ENCODE assay signal across 24 mouse cellular contexts in the genomic region with DNA sequence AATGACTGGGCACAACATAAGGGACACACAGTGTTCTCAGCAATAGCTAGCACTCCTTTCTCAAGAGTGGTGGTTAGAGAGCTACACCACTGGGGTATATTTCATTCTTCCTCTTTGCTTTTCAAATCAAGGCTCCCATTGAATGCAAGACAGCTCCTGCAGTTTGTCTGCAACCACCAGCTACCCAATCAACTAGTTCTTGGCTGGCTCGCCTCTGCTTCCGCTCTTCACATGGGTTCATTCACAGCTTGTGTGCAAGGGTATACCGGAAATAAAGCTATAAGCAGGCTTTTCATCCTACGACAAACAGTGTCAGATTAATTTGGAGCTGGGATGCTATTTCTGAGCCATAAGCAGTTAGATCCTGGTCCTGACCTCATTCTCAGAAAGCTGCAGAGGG.
DNase-seq lines count a peak whose midpoint lies in the region; ATAC-seq and TF ChIP-seq lines count a peak whose summit lies in the region.
"Had no signal": no experiment of that assay in that cellular context is flagged by ENCODE, and none has a peak within 500 bp of the region (broad histone marks: within the 10 kb centered on the region; RNA-seq: fewer than 3 reads in every experiment).

No protein-coding gene starts in this region.

- no peaks in the 10 kb centered on the region for H3K4me1 ChIP-seq in forebrain, embryonic 16.5 days (replicated peaks; ENCODE audit: control insufficient read depth, insufficient read depth, low read length)
- peaks cover 3% of the 10 kb centered on the region; the same call in 1 of the 2 replicates for H3K4me1 ChIP-seq in forebrain, embryonic 13.5 days
- no peaks in the 10 kb centered on the region for H3K4me1 ChIP-seq in midbrain, postnatal 0 days (ENCODE audit: insufficient read depth, low read length)
- H3K4me1 ChIP-seq in midbrain, embryonic 13.5 days (replicated peaks): no peaks in the 10 kb centered on the region
- H3K4me1 ChIP-seq: embryonic facial prominence, embryonic 13.5 days; liver, embryonic 12.5 days; midbrain, embryonic 10.5 days had no signal

- no peak overlapping the region for H3K4me2 ChIP-seq in forebrain, embryonic 16.5 days (ENCODE audit: low read length)
- H3K4me2 ChIP-seq in forebrain, embryonic 13.5 days: no peak overlapping the region
- H3K4me2 ChIP-seq in midbrain, postnatal 0 days (ENCODE audit: low read depth, low read length, poor library complexity, severe bottlenecking): no peak overlapping the region
- no peak overlapping the region for H3K4me2 ChIP-seq in midbrain, embryonic 13.5 days (replicated peaks)
- H3K4me2 ChIP-seq: embryonic facial prominence, embryonic 13.5 days; heart, embryonic 11.5 days; hindbrain, embryonic 14.5 days; liver, embryonic 12.5 days had no signal

- TF ChIP-seq CTCF in left cerebral cortex, adult 2 months (IDR thresholded peaks at IDR 0.05): no peak
- no peak for TF ChIP-seq CTCF in midbrain, postnatal 0 days (IDR thresholded peaks at IDR 0.05)
- TF ChIP-seq CTCF in brain, embryonic 14.5 days (IDR thresholded peaks at IDR 0.05; ENCODE audit: borderline replicate concordance, extremely low read depth, insufficient read depth, insufficient read length): no peak

- peak; percentile 27 to 65 for DNase-seq in left cerebral cortex, postnatal 25 days (ENCODE audit: low spot score in 2 of 2)
- DNase-seq in left cerebral cortex, adult 2 months (ENCODE audit: extremely low spot score in 1 of 2, low spot score in 2 of 2): no peak
- peak; percentile 33 for DNase-seq in midbrain, postnatal 0 days (ENCODE audit: low spot score)
- peak; percentile 55 for DNase-seq in brain, embryonic 14.5 days (ENCODE audit: low read depth)
- DNase-seq: adrenal gland, postnatal 14 days; cerebellum, adult 18-20 months; gastrocnemius, postnatal 25 days; heart, adult 11 months; heart, postnatal 4 days; kidney, adult 11 months; kidney, postnatal 14 days; layer of hippocampus, adult 9-11 months; liver, postnatal 0 days; lung, postnatal 10 days; thymus, postnatal 4 days had no signal

- WGBS in forebrain, embryonic 16.5 days: 37% methylated on average over 4 of the region's 4 CpGs
- 65% methylated on average over 4 of the region's 4 CpGs for WGBS in forebrain, embryonic 13.5 days
- WGBS in midbrain, postnatal 0 days: 40% methylated on average over 4 of the region's 4 CpGs
- WGBS in midbrain, embryonic 13.5 days: 65% methylated on average over 4 of the region's 4 CpGs

- intact Hi-C loops in left cerebral cortex, postnatal 25 days (cut with DNase I): no loop called here
- intact Hi-C loops in left cerebral cortex, adult 2 months (cut with DNase I): no loop called here

- H3K9ac ChIP-seq in forebrain, embryonic 16.5 days (replicated peaks; ENCODE audit: low read depth, low read length): no peak overlapping the region
- H3K9ac ChIP-seq in forebrain, embryonic 13.5 days: no peak overlapping the region
- H3K9ac ChIP-seq in midbrain, postnatal 0 days (replicated peaks; ENCODE audit: low read length, poor library complexity, severe bottlenecking): no peak overlapping the region
- H3K9ac ChIP-seq in midbrain, embryonic 13.5 days (replicated peaks): no peak overlapping the region
- H3K9ac ChIP-seq: embryonic facial prominence, embryonic 13.5 days; hindbrain, embryonic 14.5 days; liver, embryonic 12.5 days; liver, postnatal 0 days had no signal

- H3K27me3 ChIP-seq in forebrain, embryonic 16.5 days (replicated peaks; ENCODE audit: control insufficient read depth, insufficient read depth, low read length): no peaks in the 10 kb centered on the region
- H3K27me3 ChIP-seq in forebrain, embryonic 13.5 days: no peaks in the 10 kb centered on the region
- no peaks in the 10 kb centered on the region for H3K27me3 ChIP-seq in midbrain, postnatal 0 days (ENCODE audit: insufficient read depth, low read length)
- no peaks in the 10 kb centered on the region for H3K27me3 ChIP-seq in midbrain, embryonic 13.5 days
- H3K27me3 ChIP-seq: embryonic facial prominence, embryonic 13.5 days; liver, embryonic 12.5 days had no signal

- H3K27ac ChIP-seq in forebrain, embryonic 16.5 days (ENCODE audit: low read length): no peak overlapping the region
- H3K27ac ChIP-seq in forebrain, embryonic 13.5 days: no peak overlapping the region
- no peak overlapping the region for H3K27ac ChIP-seq in left cerebral cortex, adult 2 months
- H3K27ac ChIP-seq in midbrain, postnatal 0 days (ENCODE audit: low read depth, low read length): no peak overlapping the region
- H3K27ac ChIP-seq in midbrain, embryonic 13.5 days: no peak overlapping the region
- H3K27ac ChIP-seq: embryonic facial prominence, embryonic 13.5 days; hindbrain, embryonic 14.5 days; liver, embryonic 12.5 days; midbrain, embryonic 10.5 days had no signal

- no peak overlapping the region for H3K4me3 ChIP-seq in forebrain, embryonic 16.5 days (replicated peaks; ENCODE audit: low read length)
- no peak overlapping the region for H3K4me3 ChIP-seq in forebrain, embryonic 13.5 days
- H3K4me3 ChIP-seq in left cerebral cortex, adult 2 months: no peak overlapping the region
- H3K4me3 ChIP-seq in midbrain, postnatal 0 days (ENCODE audit: low read depth, low read length): no peak overlapping the region
- H3K4me3 ChIP-seq in midbrain, embryonic 13.5 days (replicated peaks): no peak overlapping the region
- H3K4me3 ChIP-seq: embryonic facial prominence, embryonic 13.5 days; liver, embryonic 12.5 days; midbrain, embryonic 10.5 days had no signal

- H3K9me3 ChIP-seq in forebrain, embryonic 16.5 days (ENCODE audit: control insufficient read depth, low read length): no peaks in the 10 kb centered on the region
- no peaks in the 10 kb centered on the region for H3K9me3 ChIP-seq in forebrain, embryonic 13.5 days (replicated peaks)
- H3K9me3 ChIP-seq in midbrain, postnatal 0 days (ENCODE audit: low read length): no peaks in the 10 kb centered on the region
- no peaks in the 10 kb centered on the region for H3K9me3 ChIP-seq in midbrain, embryonic 13.5 days
- H3K9me3 ChIP-seq: embryonic facial prominence, embryonic 13.5 days; liver, embryonic 12.5 days; midbrain, embryonic 10.5 days had no signal

- ATAC-seq in forebrain, embryonic 16.5 days: 0 out of 2 replicates have a peak, but pooled peaks have one; percentile 31
- ATAC-seq in forebrain, embryonic 13.5 days: no peak
- ATAC-seq in midbrain, postnatal 0 days (ENCODE audit: low FRiP score): no peak
- ATAC-seq in midbrain, embryonic 13.5 days: no peak
- ATAC-seq: inflammation-experienced regulatory T-cells, adult 6 months; liver, embryonic 12.5 days; liver, postnatal 0 days had no signal

- no peaks in the 10 kb centered on the region for H3K36me3 ChIP-seq in forebrain, embryonic 16.5 days (ENCODE audit: control insufficient read depth, insufficient read depth)
- H3K36me3 ChIP-seq in forebrain, embryonic 13.5 days (ENCODE audit: poor library complexity, severe bottlenecking): no peaks in the 10 kb centered on the region
- H3K36me3 ChIP-seq in midbrain, postnatal 0 days (ENCODE audit: insufficient read depth, low read length): no peaks in the 10 kb centered on the region
- no peaks in the 10 kb centered on the region for H3K36me3 ChIP-seq in midbrain, embryonic 13.5 days
- H3K36me3 ChIP-seq: embryonic facial prominence, embryonic 13.5 days; liver, embryonic 12.5 days; midbrain, embryonic 10.5 days had no signal

- no peak for TF ChIP-seq POLR2A in brain, embryonic 14.5 days (IDR thresholded peaks at IDR 0.05; ENCODE audit: borderline replicate concordance, extremely low read depth, insufficient read depth, insufficient read length, poor library complexity, severe bottlenecking)

Comparison
In these comparisons a context has a peak if more than half of its experiments do, and no peak if none do; other contexts are left out.
1. DNase-seq: peak in left cerebral cortex, postnatal 25 days (2 of 2), midbrain, postnatal 0 days (single experiment) and brain, embryonic 14.5 days (single experiment); none in left cerebral cortex, adult 2 months (0 of 2).